Mouse (Mus musculus): ENCODE measurements around the gene Nudt17. TPM values are rescaled to one million over a fixed set of nuclear protein-coding genes. Genes with fewer than 3 reads are reported as not detected.

Nudt17 gene
- 0.32 and 0.43 TPM in 2 replicates for polyA plus RNA-seq (2012; rRNA removed)

DNA sequence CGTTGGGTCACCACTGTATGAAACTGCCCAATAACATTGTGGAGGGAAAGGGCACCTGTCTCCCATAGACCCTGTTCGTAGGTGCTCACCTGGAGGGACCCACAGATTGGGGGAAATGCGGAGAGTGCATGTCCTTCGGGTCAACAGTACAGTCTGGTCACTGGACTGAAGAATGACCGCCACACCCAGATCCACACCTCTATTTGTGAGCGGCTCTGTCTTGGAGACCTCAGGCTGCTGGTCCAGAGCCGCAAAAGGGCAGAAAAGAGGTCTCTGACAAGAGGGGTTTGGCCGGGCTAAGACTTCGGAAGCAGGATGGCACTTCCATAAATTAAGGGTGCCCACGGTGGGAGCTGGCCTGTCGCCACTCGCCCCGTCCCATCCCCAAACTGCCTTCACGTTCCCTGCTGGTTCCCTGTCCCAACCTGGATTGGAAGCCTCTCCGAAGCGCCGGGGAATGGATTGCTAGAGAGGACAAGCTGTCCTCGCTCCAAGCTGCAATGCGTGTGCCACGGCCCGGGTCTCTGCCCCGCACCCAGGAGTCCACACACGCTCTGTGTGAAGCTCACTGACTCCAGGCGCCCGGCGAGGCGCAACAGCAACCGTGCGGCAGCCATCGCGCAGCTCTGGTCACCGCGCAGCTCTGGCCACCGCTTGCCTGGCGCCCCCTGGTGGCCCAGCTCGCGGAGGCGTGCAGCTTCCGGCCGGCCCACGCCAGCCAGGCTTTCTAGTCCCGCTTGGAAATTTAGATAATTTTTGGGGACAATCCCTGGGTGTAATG, at the start of gene Nudt17:
Gene Nudt17, minus strand, starts transcription at position 660 of the 781 bp plus-strand sequence.

DNA sequence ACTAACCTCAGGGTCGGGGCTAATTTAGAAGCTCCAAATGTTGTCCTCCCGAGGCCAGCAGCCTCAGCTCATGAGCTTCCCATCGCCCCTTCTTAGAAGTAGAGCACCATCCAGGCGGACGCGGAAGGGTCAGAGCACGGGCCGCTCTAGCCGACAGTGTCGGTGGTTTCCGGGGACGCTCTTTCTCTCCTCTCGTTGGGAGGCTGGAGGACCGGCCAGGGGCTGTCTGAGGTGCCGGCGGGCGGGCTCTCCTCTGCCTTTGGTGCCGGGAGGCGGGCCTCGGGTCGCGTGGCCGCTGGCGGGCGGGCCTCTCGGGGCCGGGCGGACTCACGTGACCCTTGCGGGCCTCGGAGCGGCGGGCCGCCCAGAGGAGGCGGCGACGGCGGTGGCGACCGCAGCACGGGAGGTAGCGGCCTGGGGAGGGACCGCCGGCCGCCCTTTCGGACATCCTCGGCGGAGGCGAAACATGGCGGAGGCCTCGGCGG, 19.0 kb upstream of the Nudt17 start, which contains the start of the genes Polr3c and Rnf115:
Gene Polr3c, minus strand, starts transcription at position 286 of the 485 bp plus-strand sequence.
Gene Rnf115, plus strand, starts transcription at position 322 of the 485 bp plus-strand sequence.

GRCm38 (mm10) chr3:96696198-96696765, 12.1 kb downstream of the Nudt17 start, which contains the start of gene Pias3:
Pias3 (plus strand) TSS chr3:96696384.

GRCm38 (mm10) chr3:96669727-96670468, 38.5 kb downstream of the Nudt17 start, which contains the start of gene Ankrd35:
Ankrd35 (plus strand) TSS chr3:96670131.

Other genes with a start within 250 kb of the Nudt17 start
- 40.3 and 47.5 TPM in 2 replicates for gene Hfe2, start 183.4 kb downstream of the Nudt17 start, polyA plus RNA-seq (2012; rRNA removed)
- gene Txnip, start 150.6 kb downstream of the Nudt17 start, polyA plus RNA-seq (2012; rRNA removed): 144 and 281 TPM in 2 replicates
- not detected in 2 replicates for gene Gm16253, start 131.6 kb downstream of the Nudt17 start, polyA plus RNA-seq (2012; rRNA removed)
- 19.6 and 26.1 TPM in 2 replicates for gene Polr3gl, start 114.4 kb downstream of the Nudt17 start, polyA plus RNA-seq (2012; rRNA removed)
- gene Ankrd34a, start 111.9 kb downstream of the Nudt17 start, polyA plus RNA-seq (2012; rRNA removed): 0.03 and 0.04 TPM in 2 replicates
- gene Lix1l, start 107.4 kb downstream of the Nudt17 start, polyA plus RNA-seq (2012; rRNA removed): 3.6 and 3.8 TPM in 2 replicates
- gene Rbm8a, start 78.6 kb downstream of the Nudt17 start, polyA plus RNA-seq (2012; rRNA removed): 18.6 and 20.5 TPM in 2 replicates
- 16.6 and 17.3 TPM in 2 replicates for gene Pex11b, start 73.2 kb downstream of the Nudt17 start, polyA plus RNA-seq (2012; rRNA removed)
- 0.01 and 0.04 TPM in 2 replicates for gene Gm42957, start 73.1 kb downstream of the Nudt17 start, polyA plus RNA-seq (2012; rRNA removed)
- 0.61 TPM in 2 replicates for gene Itga10, start 63.0 kb downstream of the Nudt17 start, polyA plus RNA-seq (2012; rRNA removed)
- gene Ankrd35, start 38.4 kb downstream of the Nudt17 start, polyA plus RNA-seq (2012; rRNA removed): 0.34 and 0.50 TPM in 2 replicates
- gene Pias3, start 12.2 kb downstream of the Nudt17 start, polyA plus RNA-seq (2012; rRNA removed): 5.5 and 6.9 TPM in 2 replicates
- 18.6 and 20.2 TPM in 2 replicates for gene Polr3c, start 19.1 kb upstream of the Nudt17 start, polyA plus RNA-seq (2012; rRNA removed)
- 14.4 and 15.0 TPM in 2 replicates for gene Rnf115, start 19.1 kb upstream of the Nudt17 start, polyA plus RNA-seq (2012; rRNA removed)
- 32.2 and 37.5 TPM in 2 replicates for gene Pdzk1, start 120.7 kb upstream of the Nudt17 start, polyA plus RNA-seq (2012; rRNA removed)
- gene Cd160, start 120.8 kb upstream of the Nudt17 start, polyA plus RNA-seq (2012; rRNA removed): 0.31 and 0.60 TPM in 2 replicates
- 2.7 and 3.2 TPM in 2 replicates for gene Gja5, start 196.1 kb upstream of the Nudt17 start, polyA plus RNA-seq (2012; rRNA removed)
- 7.8 and 7.9 TPM in 2 replicates for gene Gpr89, start 196.8 kb upstream of the Nudt17 start, polyA plus RNA-seq (2012; rRNA removed)
- not detected in 2 replicates for gene Gja8, start 217.5 kb upstream of the Nudt17 start, polyA plus RNA-seq (2012; rRNA removed)